Mouse (Mus musculus) large intestine, adult 2 months (tissue): ENCODE data around the gene 2610301B20Rik. TPM values are rescaled to one million over a fixed set of nuclear protein-coding genes. Genes with fewer than 3 reads are reported as not detected.

Experiments
- DNase-seq: peaks from one replicate; pipeline ENCODE4 v3.0.0-alpha.2; 2012; ENCODE audit warnings: low read depth, low spot score
- WGBS: fragments of 180-500 bp; shearing (Covaris S2); methylation state at CpG from one replicate; pipeline ENCODE4 v1.1.7; 2018; 5-methylcytosine and 5-hydroxymethylcytosine counted together
- polyA plus RNA-seq: library from polyadenylated mRNA; depleted of rRNA; stranded (reverse); fragments of >200 nt; gene quantifications from 2 replicates; pipeline ENCODE4 v1.2.3, GENCODE M21; 2012

The 2610301B20Rik gene
- polyA plus RNA-seq, 1 experiment: 2.8 TPM

DNA sequence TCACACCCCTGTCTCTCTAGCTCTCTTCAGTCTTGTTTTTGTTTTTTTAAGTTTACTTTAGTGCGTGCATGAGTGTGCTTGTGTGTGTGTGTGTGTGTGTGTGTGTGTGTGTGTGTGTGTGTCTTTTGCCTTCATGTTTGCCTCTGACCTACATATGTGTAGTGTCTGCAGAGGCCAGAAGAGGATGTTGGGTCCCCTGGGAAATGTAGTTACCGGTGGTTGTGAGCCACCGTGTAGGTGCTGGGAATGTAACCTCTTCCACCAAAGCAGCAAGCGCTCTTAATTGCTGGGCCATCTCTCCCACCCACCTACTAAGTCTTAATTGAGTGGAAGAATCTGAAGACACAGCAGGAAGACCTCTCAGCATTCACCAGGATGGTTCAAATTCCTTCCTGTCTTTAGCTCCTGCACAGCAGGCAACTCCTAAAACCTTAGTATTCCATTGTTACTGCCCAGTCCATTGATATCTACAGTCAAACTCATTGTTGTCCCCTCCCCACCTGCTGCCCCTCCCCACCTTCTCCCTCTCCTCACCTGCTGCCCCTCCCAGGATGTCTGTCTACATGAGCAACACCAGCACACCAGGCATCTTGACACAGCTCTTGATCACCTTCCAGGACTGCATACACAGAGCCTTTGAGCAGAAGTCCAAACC, 57.9 kb downstream of the 2610301B20Rik start:
- WGBS: 75% methylated on average over 4 of the region's 4 CpGs
- DNase-seq: no peak

DNA sequence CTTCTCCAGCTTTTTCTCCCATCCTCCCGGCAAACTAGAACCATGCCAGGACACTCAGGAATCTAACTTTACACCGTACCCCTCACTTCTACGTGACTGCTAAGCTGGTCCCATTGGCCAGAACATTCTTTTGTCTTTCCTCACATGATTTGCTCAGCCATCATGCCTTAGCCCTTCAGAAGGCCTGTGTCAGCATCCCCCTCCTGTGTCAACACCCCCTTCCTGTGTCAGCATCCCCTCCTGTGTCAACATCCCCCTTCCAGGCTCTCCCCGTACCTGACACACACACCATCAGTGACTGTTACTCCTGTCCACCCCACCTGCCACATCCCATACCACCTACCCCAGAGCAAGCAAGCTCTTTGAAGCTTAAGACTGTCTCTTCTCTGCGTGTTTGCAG, 58.5 kb downstream of the 2610301B20Rik start:
- 86% methylated on average over 5 of the region's 5 CpGs for WGBS
- no peak for DNase-seq

DNA sequence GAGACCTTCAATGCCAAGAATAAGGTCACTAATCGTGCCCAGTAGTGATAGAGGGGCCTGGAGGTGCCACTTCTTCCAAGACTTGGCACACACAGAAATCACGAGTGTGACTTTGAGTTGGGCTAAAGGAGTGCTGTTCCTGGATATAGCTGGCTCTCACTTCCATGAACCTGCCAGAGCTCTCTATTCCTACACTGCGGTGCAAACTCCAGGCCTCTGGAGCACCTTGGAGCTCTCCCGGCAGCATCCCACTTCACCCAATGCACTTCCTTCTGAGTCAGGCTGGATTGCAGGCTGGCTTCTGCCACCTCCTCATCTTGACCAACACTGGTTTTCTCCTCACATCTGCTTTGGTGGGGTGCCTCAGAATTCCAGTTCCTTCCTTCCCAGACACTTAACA, 62.5 kb downstream of the 2610301B20Rik start:
- DNase-seq: no peak
- WGBS: 82% methylated on average over 4 of the region's 4 CpGs
